Mouse (Mus musculus) neutrophil, adult 59 days (primary cell): ENCODE measurements around the gene Zmat5. TPM values are rescaled to one million over a fixed set of nuclear protein-coding genes. Genes with fewer than 3 reads are reported as not detected.

Experiments used
- total RNA-seq, 2 experiments: library from RNA; stranded (reverse); gene quantifications; 1 replicate in 1 of 2; 2 replicates in 1 of 2; pipeline ENCODE4 v1.2.4; 2023

Gene Zmat5
- total RNA-seq, result 10 to 100 TPM; 20.6 to 21.2 TPM

GRCm38 (mm10) chr11:4704072-4704964 is at the start of gene Zmat5, which contains the start of gene Uqcr10:
Zmat5 (plus strand) TSS chr11:4704678.
Uqcr10 (minus strand) TSS chr11:4704342.

GRCm38 (mm10) chr11:4746733-4747132 is 42.3 kb downstream of the Zmat5 start, which contains the start of gene Cabp7:
Cabp7 (minus strand) TSS chr11:4746778.

Other genes starting within 250 kb of the Zmat5 start
- gene Mtmr3, start 109.8 kb upstream of the Zmat5 start, total RNA-seq, result 100 to 1,000 TPM; 152 to 156 TPM
- not detected for gene Gm11032, start 84.6 kb upstream of the Zmat5 start, total RNA-seq
- gene Ascc2, start 66.9 kb upstream of the Zmat5 start, total RNA-seq, result 10 to 100 TPM; 15.9 to 18.8 TPM
- 100 to 1,000 TPM; 124 to 131 TPM for gene Uqcr10, start 336 bp upstream of the Zmat5 start, total RNA-seq
- under 1 TPM in 1 of 2 experiments, not detected in 1; 0.18 TPM for gene Cabp7, start 42.1 kb downstream of the Zmat5 start, total RNA-seq
- 10 to 100 TPM; 21.8 to 24.1 TPM for gene Nf2, start 144.9 kb downstream of the Zmat5 start, total RNA-seq
- gene Nipsnap1, start 169.3 kb downstream of the Zmat5 start, total RNA-seq, result 1 to 10 TPM; 2.6 to 3.0 TPM
- 10 to 100 TPM; 18.3 to 19.0 TPM for gene Thoc5, start 190.6 kb downstream of the Zmat5 start, total RNA-seq
- under 1 TPM; 0.11 to 0.18 TPM for gene Nefh, start 243.4 kb downstream of the Zmat5 start, total RNA-seq